Mouse (Mus musculus): Measurements from ENCODE around the gene Sh3bgrl3. TPM values are rescaled to one million over a fixed set of nuclear protein-coding genes. Genes with fewer than 3 reads are reported as not detected.

Gene Sh3bgrl3
- polyA plus RNA-seq, 1 experiment, result 258 TPM

- Histone ChIP-seq H3K27me3 (ENCODE audit: control insufficient read depth, insufficient read depth, low read length) (no peaks in the 10 kb centered on the region), H3K4me1 (ENCODE audit: control insufficient read depth, insufficient read depth, low read length) (no peaks in the 10 kb centered on the region), H3K27ac (ENCODE audit: insufficient read depth, low read length) (no peak overlapping the region), H3K4me3 (replicated peaks; ENCODE audit: insufficient read depth, low read depth, low read length) (peak overlapping the region; percentile 82)
- DNase-seq, result no peak
- WGBS, result 3% methylated on average over 21 of the region's 21 CpGs
- TF ChIP-seq POLR2A (IDR thresholded peaks at IDR 0.05; ENCODE audit: borderline replicate concordance, insufficient read depth, low read length) (no peak), CTCF (IDR thresholded peaks at IDR 0.05; ENCODE audit: borderline replicate concordance, insufficient read depth, low read depth, low read length) (no peak)
Measured at GRCm38 (mm10) chr4:134102742-134103119, 25.9 kb downstream of the Sh3bgrl3 start.

GRCm38 (mm10) chr4:134101979-134102741 lies 26.4 kb downstream of the Sh3bgrl3 start, which contains the start of gene Ubxn11:
Gene Ubxn11 (plus strand): TSS chr4:134102570.
- H3K27ac ChIP-seq (ENCODE audit: insufficient read depth, low read length), result no peak within 1 kb of the TSS
- peak within 1 kb of the TSS; percentile 82 for H3K4me3 ChIP-seq (replicated peaks; ENCODE audit: insufficient read depth, low read depth, low read length)
- no peak for TF ChIP-seq CTCF (IDR thresholded peaks at IDR 0.05; ENCODE audit: borderline replicate concordance, insufficient read depth, low read depth, low read length)
- TF ChIP-seq POLR2A (IDR thresholded peaks at IDR 0.05; ENCODE audit: borderline replicate concordance, insufficient read depth, low read length), result no peak
- H3K4me1 ChIP-seq (ENCODE audit: control insufficient read depth, insufficient read depth, low read length), result no peaks in the 10 kb centered on the region
- DNase-seq, result peak; percentile 90 to 93
- 19% methylated on average over 34 of the region's 34 CpGs for WGBS
- H3K27me3 ChIP-seq (ENCODE audit: control insufficient read depth, insufficient read depth, low read length), result no peaks in the 10 kb centered on the region

GRCm38 (mm10) chr4:134100245-134100644 lies 28.3 kb downstream of the Sh3bgrl3 start:
- Histone ChIP-seq H3K4me3 (replicated peaks; ENCODE audit: insufficient read depth, low read depth, low read length) (no peak overlapping the region), H3K4me1 (ENCODE audit: control insufficient read depth, insufficient read depth, low read length) (no peaks in the 10 kb centered on the region), H3K27ac (ENCODE audit: insufficient read depth, low read length) (no peak overlapping the region), H3K27me3 (ENCODE audit: control insufficient read depth, insufficient read depth, low read length) (no peaks in the 10 kb centered on the region)
- whole genome bisulfite sequencing, result 82% methylated on average over 4 of the region's 4 CpGs
- TF ChIP-seq CTCF (IDR thresholded peaks at IDR 0.05; ENCODE audit: borderline replicate concordance, insufficient read depth, low read depth, low read length) (no peak), POLR2A (IDR thresholded peaks at IDR 0.05; ENCODE audit: borderline replicate concordance, insufficient read depth, low read length) (no peak)
- no peak for DNase-seq

GRCm38 (mm10) chr4:134098628-134099027 lies 30.0 kb downstream of the Sh3bgrl3 start:
- DNase-seq, result no peak
- Histone ChIP-seq H3K27me3 (ENCODE audit: control insufficient read depth, insufficient read depth, low read length) (no peaks in the 10 kb centered on the region), H3K4me1 (ENCODE audit: control insufficient read depth, insufficient read depth, low read length) (no peaks in the 10 kb centered on the region), H3K27ac (ENCODE audit: insufficient read depth, low read length) (no peak overlapping the region), H3K4me3 (replicated peaks; ENCODE audit: insufficient read depth, low read depth, low read length) (no peak overlapping the region)
- 81% methylated on average over 8 of the region's 8 CpGs for WGBS
- no peak for TF ChIP-seq POLR2A (IDR thresholded peaks at IDR 0.05; ENCODE audit: borderline replicate concordance, insufficient read depth, low read length)
- no peak for TF ChIP-seq CTCF (IDR thresholded peaks at IDR 0.05; ENCODE audit: borderline replicate concordance, insufficient read depth, low read depth, low read length)

- DNase-seq, result no peak
- 71% methylated on average over 5 of the region's 5 CpGs for WGBS
- H3K4me3 ChIP-seq (replicated peaks; ENCODE audit: insufficient read depth, low read depth, low read length), result no peak overlapping the region
- no peak overlapping the region for H3K27ac ChIP-seq (ENCODE audit: insufficient read depth, low read length)
- no peaks in the 10 kb centered on the region for H3K4me1 ChIP-seq (ENCODE audit: control insufficient read depth, insufficient read depth, low read length)
- no peaks in the 10 kb centered on the region for H3K27me3 ChIP-seq (ENCODE audit: control insufficient read depth, insufficient read depth, low read length)
- TF ChIP-seq POLR2A (IDR thresholded peaks at IDR 0.05; ENCODE audit: borderline replicate concordance, insufficient read depth, low read length), result no peak
- TF ChIP-seq CTCF (IDR thresholded peaks at IDR 0.05; ENCODE audit: borderline replicate concordance, insufficient read depth, low read depth, low read length), result no peak
Measured at GRCm38 (mm10) chr4:134097015-134097608, 31.5 kb downstream of the Sh3bgrl3 start.

GRCm38 (mm10) chr4:134096120-134096519 lies 32.5 kb downstream of the Sh3bgrl3 start:
- WGBS, result 76% methylated on average over 3 of the region's 3 CpGs
- TF ChIP-seq POLR2A (IDR thresholded peaks at IDR 0.05; ENCODE audit: borderline replicate concordance, insufficient read depth, low read length) (no peak), CTCF (IDR thresholded peaks at IDR 0.05; ENCODE audit: borderline replicate concordance, insufficient read depth, low read depth, low read length) (no peak)
- Histone ChIP-seq H3K4me1 (ENCODE audit: control insufficient read depth, insufficient read depth, low read length) (no peaks in the 10 kb centered on the region), H3K4me3 (replicated peaks; ENCODE audit: insufficient read depth, low read depth, low read length) (no peak overlapping the region), H3K27me3 (ENCODE audit: control insufficient read depth, insufficient read depth, low read length) (no peaks in the 10 kb centered on the region), H3K27ac (ENCODE audit: insufficient read depth, low read length) (no peak overlapping the region)
- no peak for DNase-seq

GRCm38 (mm10) chr4:134094923-134095547 lies 33.6 kb downstream of the Sh3bgrl3 start, which contains the start of gene Cd52:
Gene Cd52 (minus strand): TSS chr4:134095082.
- DNase-seq, result no peak
- Histone ChIP-seq H3K4me3 (replicated peaks; ENCODE audit: insufficient read depth, low read depth, low read length) (no peak within 1 kb of the TSS), H3K27me3 (ENCODE audit: control insufficient read depth, insufficient read depth, low read length) (no peaks in the 10 kb centered on the region), H3K4me1 (ENCODE audit: control insufficient read depth, insufficient read depth, low read length) (no peaks in the 10 kb centered on the region), H3K27ac (ENCODE audit: insufficient read depth, low read length) (no peak within 1 kb of the TSS)
- WGBS, result 55% methylated on average over 3 of the region's 3 CpGs
- no peak for TF ChIP-seq CTCF (IDR thresholded peaks at IDR 0.05; ENCODE audit: borderline replicate concordance, insufficient read depth, low read depth, low read length)
- TF ChIP-seq POLR2A (IDR thresholded peaks at IDR 0.05; ENCODE audit: borderline replicate concordance, insufficient read depth, low read length), result no peak

Measured in cerebellum, adult 2 months (tissue).